Mouse (Mus musculus) spleen, adult 2 months (tissue): ENCODE data around the gene Ptprk. TPM values are rescaled to one million over a fixed set of nuclear protein-coding genes. Genes with fewer than 3 reads are reported as not detected.

Source experiments
- DNase-seq, 2 experiments: peaks; one replicate each; pipeline versions ENCODE4 v3.0.0 to v3.0.0-alpha.2; 2012 to 2021; ENCODE audit warnings: low spot score in 2 of 2, low read depth in 1 of 2
- H3K27ac ChIP-seq: fragments of 200-500 bp; 2 replicates; pipeline ENCODE4 v1.5.1; 2012; ENCODE audit warnings: low read length, inconsistent platforms; ENCODE audit not compliant: insufficient read depth
- H3K27me3 ChIP-seq: fragments of 200-500 bp; 2 replicates; pipeline ENCODE4 v1.6.1; 2012; ENCODE audit warnings: mild to moderate bottlenecking, moderate library complexity, low read length, inconsistent platforms; ENCODE audit not compliant: control insufficient read depth, insufficient read depth
- H3K36me3 ChIP-seq: fragments of 200-500 bp; 2 replicates; pipeline ENCODE4 v1.6.1; 2012; ENCODE audit warnings: mild to moderate bottlenecking, low read length, inconsistent platforms; ENCODE audit not compliant: control insufficient read depth, insufficient read depth
- H3K4me1 ChIP-seq: fragments of 200-500 bp; 2 replicates; pipeline ENCODE4 v1.6.1; 2011; ENCODE audit warnings: inconsistent platforms; ENCODE audit not compliant: control insufficient read depth, insufficient read depth, insufficient read length
- H3K4me3 ChIP-seq: fragments of 200-500 bp; 2 replicates; pipeline ENCODE4 v1.5.1; 2011; ENCODE audit warnings: mild to moderate bottlenecking, inconsistent platforms; ENCODE audit not compliant: insufficient read depth, insufficient read length; ENCODE audit errors: extremely low read depth
- CTCF ChIP-seq: fragments of 200-500 bp; IDR thresholded peaks from 2 replicates; pipeline ENCODE4 v1.5.1; 2011; ENCODE audit warnings: mild to moderate bottlenecking, inconsistent platforms; ENCODE audit not compliant: insufficient read depth, insufficient read length, insufficient replicate concordance; ENCODE audit errors: extremely low read depth
- POLR2A ChIP-seq: fragments of 200-500 bp; IDR thresholded peaks from 2 replicates; pipeline ENCODE4 v1.6.1; 2011; ENCODE audit warnings: low read depth, low read length, inconsistent platforms
- WGBS: fragments of 180-500 bp; shearing (Covaris S2); methylation state at CpG from one replicate; pipeline ENCODE4 v1.1.7; 2018; 5-methylcytosine and 5-hydroxymethylcytosine counted together
- polyA plus RNA-seq: library from polyadenylated mRNA; depleted of rRNA; stranded (reverse); fragments of >200 nt; gene quantifications from 2 replicates; pipeline ENCODE4 v1.2.3, GENCODE M21; 2012

Gene Ptprk
- polyA plus RNA-seq, 1 experiment: 1.6 TPM

DNA sequence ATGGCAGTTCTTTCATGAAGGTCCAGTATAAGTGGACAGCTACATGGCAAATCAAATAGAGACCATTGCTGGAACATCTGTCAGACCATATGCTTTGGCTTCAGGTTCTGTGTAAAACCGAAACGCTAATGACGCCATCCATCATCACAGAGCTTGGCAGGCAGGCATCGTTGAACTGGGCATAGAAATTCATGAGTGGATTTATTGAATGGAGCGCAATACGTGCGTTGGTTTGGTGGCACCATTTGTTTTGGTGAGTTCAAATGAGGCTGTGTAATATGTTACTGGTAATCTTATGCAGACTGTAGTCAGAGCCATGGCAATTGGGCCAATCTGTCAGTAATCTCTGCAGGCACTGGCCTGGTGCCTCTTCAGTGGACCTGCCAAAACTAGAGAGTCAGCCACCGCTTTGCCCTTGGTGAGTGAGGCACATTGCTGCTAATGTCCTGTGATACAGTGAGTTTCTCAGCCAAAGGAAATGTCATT lies 270.6 kb downstream of the Ptprk start:
- H3K27me3 ChIP-seq: no peaks in the 10 kb centered on the region
- H3K36me3 ChIP-seq: no peaks in the 10 kb centered on the region
- TF ChIP-seq POLR2A (no peak), CTCF (no peak)
- H3K4me1 ChIP-seq: no peaks in the 10 kb centered on the region
- no peak overlapping the region for H3K4me3 ChIP-seq
- no peak overlapping the region for H3K27ac ChIP-seq
- WGBS: 95% methylated on average over 8 of the region's 8 CpGs
- no peak for DNase-seq

DNA sequence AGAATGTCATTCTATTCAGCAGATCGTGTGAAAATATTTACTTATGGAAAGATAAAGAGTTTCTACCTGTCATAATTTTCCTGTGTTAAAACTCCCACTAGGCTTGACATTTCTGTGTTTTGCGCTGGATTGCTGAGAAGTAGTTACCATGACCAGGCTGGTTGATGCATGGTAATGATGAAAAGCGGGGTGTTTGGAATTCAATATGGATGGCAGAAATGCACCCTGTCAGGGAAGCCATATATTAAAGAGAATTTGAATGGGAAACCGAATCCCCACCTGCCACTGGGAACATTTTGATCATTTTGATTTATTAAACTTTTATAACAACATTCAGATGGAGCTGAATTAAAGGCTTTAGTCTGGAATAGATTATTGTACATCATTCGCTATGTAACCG lies 290.7 kb downstream of the Ptprk start:
- Histone ChIP-seq H3K4me1 (no peaks in the 10 kb centered on the region), H3K4me3 (no peak overlapping the region), H3K27me3 (no peaks in the 10 kb centered on the region), H3K36me3 (no peaks in the 10 kb centered on the region), H3K27ac (no peak overlapping the region)
- TF ChIP-seq POLR2A (no peak), CTCF (no peak)
- 90% methylated on average over 6 of the region's 6 CpGs for WGBS
- no peak for DNase-seq

DNA sequence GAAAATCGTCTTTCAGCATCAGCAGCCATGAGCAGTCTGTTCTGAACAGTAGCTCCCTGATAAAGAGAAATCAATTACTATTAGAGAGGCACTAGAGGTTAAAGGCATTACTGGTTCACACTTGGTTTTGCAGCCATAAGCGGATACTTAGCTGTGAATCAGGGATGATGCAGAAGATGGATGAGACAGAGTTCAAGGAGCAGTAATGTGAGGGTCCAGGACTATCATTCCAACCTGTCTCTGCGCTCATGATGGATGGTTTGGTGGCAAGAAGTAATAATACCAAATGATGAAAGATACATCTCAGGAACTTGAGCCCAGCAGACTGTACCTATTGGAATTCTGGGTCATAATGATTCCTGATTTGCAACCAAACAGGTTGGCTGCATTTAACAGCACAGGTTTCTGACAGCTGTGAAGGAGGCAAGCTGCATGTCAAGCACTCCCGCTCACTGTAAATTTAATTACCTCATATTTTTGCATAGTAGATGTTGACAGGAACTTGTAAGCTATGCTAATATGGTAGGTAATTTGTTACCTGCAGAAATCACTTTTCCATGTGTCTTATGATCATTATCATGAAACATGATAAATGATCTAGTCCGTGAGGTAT lies 291.6 kb downstream of the Ptprk start:
- TF ChIP-seq CTCF: no peak
- TF ChIP-seq POLR2A: no peak
- WGBS: 88% methylated on average over 5 of the region's 5 CpGs
- no peaks in the 10 kb centered on the region for H3K36me3 ChIP-seq
- H3K4me3 ChIP-seq: no peak overlapping the region
- H3K4me1 ChIP-seq: no peaks in the 10 kb centered on the region
- H3K27me3 ChIP-seq: no peaks in the 10 kb centered on the region
- no peak for DNase-seq
- no peak overlapping the region for H3K27ac ChIP-seq

DNA sequence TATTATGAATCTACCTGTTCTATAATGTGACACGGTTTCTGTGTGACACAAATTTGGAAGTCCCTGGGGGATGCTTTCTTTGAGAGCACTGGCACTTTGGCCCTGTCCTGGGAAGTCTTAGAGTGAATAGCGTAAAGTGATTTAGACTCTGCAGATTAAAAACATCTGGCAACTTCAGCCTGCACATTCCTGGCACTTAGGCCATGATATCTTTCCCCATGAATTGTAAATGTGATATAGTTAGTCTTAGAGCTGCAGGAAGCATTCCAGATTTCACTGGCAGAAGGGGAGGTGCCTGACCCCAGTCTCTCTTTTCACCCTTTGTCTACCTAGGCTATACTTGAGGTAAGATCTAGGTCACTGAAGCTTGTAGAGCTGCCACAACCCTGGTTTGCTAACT lies 295.2 kb downstream of the Ptprk start:
- no peaks in the 10 kb centered on the region for H3K4me1 ChIP-seq
- no peaks in the 10 kb centered on the region for H3K36me3 ChIP-seq
- H3K4me3 ChIP-seq: no peak overlapping the region
- 89% methylated on average over 2 of the region's 2 CpGs for WGBS
- H3K27me3 ChIP-seq: no peaks in the 10 kb centered on the region
- TF ChIP-seq CTCF: no peak
- TF ChIP-seq POLR2A: no peak
- no peak overlapping the region for H3K27ac ChIP-seq
- DNase-seq: no peak

DNA sequence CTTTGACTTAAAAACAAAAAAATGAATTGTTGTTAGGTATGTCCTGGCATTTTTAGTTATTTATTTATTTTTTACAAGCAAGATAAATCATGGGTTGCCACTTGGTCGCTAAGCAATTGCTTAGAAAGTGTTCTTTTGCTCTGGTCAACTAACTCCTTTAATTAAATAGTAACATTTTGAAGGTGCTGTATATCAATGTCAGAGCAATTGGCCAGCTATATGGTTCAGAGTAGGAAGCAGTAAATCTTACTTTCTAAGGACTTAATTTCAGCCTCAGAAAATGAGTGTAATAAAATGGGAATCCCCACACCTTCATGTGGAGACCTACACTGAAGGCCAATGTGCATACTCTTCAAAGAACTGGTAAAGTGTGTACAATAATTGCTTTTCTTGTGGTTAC lies 300.3 kb downstream of the Ptprk start:
- DNase-seq: no peak
- TF ChIP-seq CTCF (no peak), POLR2A (no peak)
- Histone ChIP-seq H3K36me3 (no peaks in the 10 kb centered on the region), H3K4me3 (no peak overlapping the region), H3K27me3 (no peaks in the 10 kb centered on the region), H3K27ac (no peak overlapping the region), H3K4me1 (no peaks in the 10 kb centered on the region)
- WGBS: 77% methylated on average over 1 of the region's 1 CpGs

DNA sequence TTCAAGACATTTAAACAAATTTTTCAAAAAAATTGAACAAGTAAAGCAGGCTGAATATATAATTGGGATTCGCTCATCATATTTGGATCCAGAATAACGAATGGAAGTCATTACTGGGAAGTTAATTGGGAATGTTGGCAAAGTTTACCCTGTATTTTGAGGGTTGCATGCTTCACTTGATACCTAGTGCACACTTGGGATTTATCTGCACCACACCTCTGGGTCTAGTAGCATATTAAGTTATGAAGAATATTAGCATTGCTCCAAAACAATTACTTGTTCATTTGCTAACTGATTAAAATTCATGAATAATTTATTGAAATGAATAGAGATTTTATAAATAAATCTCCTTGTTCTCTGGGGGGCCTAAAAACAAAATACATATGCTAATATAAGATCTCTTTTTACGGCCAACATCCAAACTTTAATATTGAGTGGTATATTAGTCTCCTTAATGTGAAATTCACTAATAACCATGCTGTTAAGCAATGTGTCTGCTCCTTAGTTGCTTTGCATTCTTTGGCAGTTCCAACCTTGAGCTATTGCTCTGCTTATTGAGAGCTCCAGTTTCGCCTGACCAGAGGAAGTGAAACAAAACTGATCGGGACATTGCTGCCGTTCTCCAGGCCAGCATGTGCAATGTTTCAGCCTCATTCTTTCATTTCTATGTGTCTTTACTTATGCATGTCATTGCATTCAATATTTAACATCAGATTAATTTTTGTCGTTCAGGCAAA lies 305.3 kb downstream of the Ptprk start:
- H3K36me3 ChIP-seq: no peaks in the 10 kb centered on the region
- no peak for DNase-seq
- no peak overlapping the region for H3K4me3 ChIP-seq
- H3K27ac ChIP-seq: no peak overlapping the region
- no peaks in the 10 kb centered on the region for H3K4me1 ChIP-seq
- H3K27me3 ChIP-seq: no peaks in the 10 kb centered on the region
- TF ChIP-seq POLR2A: no peak
- 83% methylated on average over 7 of the region's 7 CpGs for WGBS
